Mouse (Mus musculus): ENCODE measurements around the gene Myrip. TPM values are rescaled to one million over a fixed set of nuclear protein-coding genes. Genes with fewer than 3 reads are reported as not detected.

The Myrip gene
- polyA plus RNA-seq, 1 experiment, result 1.3 TPM

GRCm38 (mm10) chr9:120283556-120283955 lies 17.8 kb upstream of the Myrip start:
- no peak overlapping the region for H3K4me3 ChIP-seq (ENCODE audit: insufficient read depth, low read depth, low read length)
- no peaks in the 10 kb centered on the region for H3K36me3 ChIP-seq (ENCODE audit: control insufficient read depth, insufficient read depth, low read length)
- no peaks in the 10 kb centered on the region for H3K27me3 ChIP-seq (replicated peaks; ENCODE audit: control insufficient read depth, insufficient read depth, low read length)
- no peak for TF ChIP-seq CTCF (conservative IDR thresholded peaks at IDR 0.05; ENCODE audit: insufficient read depth, insufficient read length, low read depth, low read length)
- no peak for DNase-seq
- H3K4me1 ChIP-seq (ENCODE audit: control insufficient read depth, insufficient read depth, low read length), result no peaks in the 10 kb centered on the region
- H3K27ac ChIP-seq (ENCODE audit: insufficient read depth, low read depth, low read length), result no peak overlapping the region
- 91% methylated on average over 12 of the region's 12 CpGs for WGBS

- Histone ChIP-seq H3K27me3 (replicated peaks; ENCODE audit: control insufficient read depth, insufficient read depth, low read length) (no peaks in the 10 kb centered on the region), H3K36me3 (ENCODE audit: control insufficient read depth, insufficient read depth, low read length) (no peaks in the 10 kb centered on the region), H3K27ac (ENCODE audit: insufficient read depth, low read depth, low read length) (no peak overlapping the region), H3K4me3 (ENCODE audit: insufficient read depth, low read depth, low read length) (no peak overlapping the region), H3K4me1 (ENCODE audit: control insufficient read depth, insufficient read depth, low read length) (no peaks in the 10 kb centered on the region)
- TF ChIP-seq POLR2A (IDR thresholded peaks at IDR 0.05; ENCODE audit: low read depth, low read length) (no peak), CTCF (conservative IDR thresholded peaks at IDR 0.05; ENCODE audit: insufficient read depth, insufficient read length, low read depth, low read length) (no peak)
- no peak for DNase-seq
- WGBS, result 70% methylated on average over 3 of the region's 3 CpGs
Observed at GRCm38 (mm10) chr9:120288011-120288410, 13.3 kb upstream of the Myrip start.

GRCm38 (mm10) chr9:120290375-120290774 lies 10.9 kb upstream of the Myrip start:
- TF ChIP-seq CTCF (conservative IDR thresholded peaks at IDR 0.05; ENCODE audit: insufficient read depth, insufficient read length, low read depth, low read length), result no peak
- no peak for TF ChIP-seq POLR2A (IDR thresholded peaks at IDR 0.05; ENCODE audit: low read depth, low read length)
- no peak for DNase-seq
- Histone ChIP-seq H3K4me3 (ENCODE audit: insufficient read depth, low read depth, low read length) (no peak overlapping the region), H3K4me1 (ENCODE audit: control insufficient read depth, insufficient read depth, low read length) (no peaks in the 10 kb centered on the region), H3K27me3 (replicated peaks; ENCODE audit: control insufficient read depth, insufficient read depth, low read length) (no peaks in the 10 kb centered on the region), H3K36me3 (ENCODE audit: control insufficient read depth, insufficient read depth, low read length) (no peaks in the 10 kb centered on the region), H3K27ac (ENCODE audit: insufficient read depth, low read depth, low read length) (no peak overlapping the region)
- 91% methylated on average over 2 of the region's 2 CpGs for WGBS

GRCm38 (mm10) chr9:120292488-120292887 lies 8.8 kb upstream of the Myrip start:
- no peak for TF ChIP-seq POLR2A (IDR thresholded peaks at IDR 0.05; ENCODE audit: low read depth, low read length)
- no peak for TF ChIP-seq CTCF (conservative IDR thresholded peaks at IDR 0.05; ENCODE audit: insufficient read depth, insufficient read length, low read depth, low read length)
- Histone ChIP-seq H3K27ac (ENCODE audit: insufficient read depth, low read depth, low read length) (no peak overlapping the region), H3K36me3 (ENCODE audit: control insufficient read depth, insufficient read depth, low read length) (no peaks in the 10 kb centered on the region), H3K27me3 (replicated peaks; ENCODE audit: control insufficient read depth, insufficient read depth, low read length) (no peaks in the 10 kb centered on the region), H3K4me3 (ENCODE audit: insufficient read depth, low read depth, low read length) (no peak overlapping the region), H3K4me1 (ENCODE audit: control insufficient read depth, insufficient read depth, low read length) (no peaks in the 10 kb centered on the region)
- no peak for DNase-seq
- 79% methylated on average over 5 of the region's 5 CpGs for WGBS

- 88% methylated on average over 5 of the region's 5 CpGs for WGBS
- H3K4me3 ChIP-seq (ENCODE audit: insufficient read depth, low read depth, low read length), result no peak overlapping the region
- H3K27ac ChIP-seq (ENCODE audit: insufficient read depth, low read depth, low read length), result no peak overlapping the region
- no peaks in the 10 kb centered on the region for H3K27me3 ChIP-seq (replicated peaks; ENCODE audit: control insufficient read depth, insufficient read depth, low read length)
- TF ChIP-seq POLR2A (IDR thresholded peaks at IDR 0.05; ENCODE audit: low read depth, low read length), result no peak
- TF ChIP-seq CTCF (conservative IDR thresholded peaks at IDR 0.05; ENCODE audit: insufficient read depth, insufficient read length, low read depth, low read length), result no peak
- H3K36me3 ChIP-seq (ENCODE audit: control insufficient read depth, insufficient read depth, low read length), result no peaks in the 10 kb centered on the region
- peak; percentile 15 for DNase-seq
- no peaks in the 10 kb centered on the region for H3K4me1 ChIP-seq (ENCODE audit: control insufficient read depth, insufficient read depth, low read length)
Observed at GRCm38 (mm10) chr9:120295527-120295926, 5.8 kb upstream of the Myrip start.

GRCm38 (mm10) chr9:120296938-120297337 lies 4.4 kb upstream of the Myrip start:
- Histone ChIP-seq H3K27me3 (replicated peaks; ENCODE audit: control insufficient read depth, insufficient read depth, low read length) (no peaks in the 10 kb centered on the region), H3K27ac (ENCODE audit: insufficient read depth, low read depth, low read length) (no peak overlapping the region), H3K4me1 (ENCODE audit: control insufficient read depth, insufficient read depth, low read length) (no peaks in the 10 kb centered on the region), H3K4me3 (ENCODE audit: insufficient read depth, low read depth, low read length) (no peak overlapping the region), H3K36me3 (ENCODE audit: control insufficient read depth, insufficient read depth, low read length) (no peaks in the 10 kb centered on the region)
- no peak for DNase-seq
- 0 out of 2 replicates have a peak, but pooled peaks have one; percentile 10 for TF ChIP-seq CTCF (conservative IDR thresholded peaks at IDR 0.05; ENCODE audit: insufficient read depth, insufficient read length, low read depth, low read length)
- no peak for TF ChIP-seq POLR2A (IDR thresholded peaks at IDR 0.05; ENCODE audit: low read depth, low read length)
- WGBS, result 94% methylated on average over 1 of the region's 1 CpGs

- H3K36me3 ChIP-seq (ENCODE audit: control insufficient read depth, insufficient read depth, low read length), result no peaks in the 10 kb centered on the region
- 67% methylated on average over 2 of the region's 2 CpGs for WGBS
- H3K4me3 ChIP-seq (ENCODE audit: insufficient read depth, low read depth, low read length), result no peak overlapping the region
- TF ChIP-seq CTCF (conservative IDR thresholded peaks at IDR 0.05; ENCODE audit: insufficient read depth, insufficient read length, low read depth, low read length), result no peak
- H3K27me3 ChIP-seq (replicated peaks; ENCODE audit: control insufficient read depth, insufficient read depth, low read length), result no peaks in the 10 kb centered on the region; the same call in 1 of the 2 replicates
- H3K27ac ChIP-seq (ENCODE audit: insufficient read depth, low read depth, low read length), result no peak overlapping the region
- no peak for DNase-seq
- no peaks in the 10 kb centered on the region for H3K4me1 ChIP-seq (ENCODE audit: control insufficient read depth, insufficient read depth, low read length)
Observed at GRCm38 (mm10) chr9:120299429-120299828, 1.9 kb upstream of the Myrip start.
